Mouse (Mus musculus): Measurements from ENCODE around the gene Pola1. TPM values are rescaled to one million over a fixed set of nuclear protein-coding genes. Genes with fewer than 3 reads are reported as not detected.
A peak's percentile ranks its signal among the peaks of the same experiment; 100 is the strongest.

Pola1 gene
- polyA plus RNA-seq, 1 experiment, result 1.7 TPM

GRCm38 (mm10) chrX:93295819-93296218 is 336.1 kb downstream of the Pola1 start:
- Histone ChIP-seq H3K27ac (ENCODE audit: insufficient read depth, low read length) (peak overlapping the region; percentile 40; the same call in 1 of the 2 replicates), H3K4me1 (ENCODE audit: control insufficient read depth, insufficient read depth, low read length) (no peaks in the 10 kb centered on the region), H3K4me3 (ENCODE audit: insufficient read depth, low read length) (no peak overlapping the region)
- TF ChIP-seq CTCF (IDR thresholded peaks at IDR 0.05; ENCODE audit: extremely low read depth, insufficient read depth, low read length) (no peak), POLR2A (IDR thresholded peaks at IDR 0.05; ENCODE audit: extremely low read depth, insufficient read depth, low read length) (no peak)

GRCm38 (mm10) chrX:93294736-93295490 is 337.0 kb downstream of the Pola1 start:
- TF ChIP-seq CTCF (IDR thresholded peaks at IDR 0.05; ENCODE audit: extremely low read depth, insufficient read depth, low read length), result no peak
- TF ChIP-seq POLR2A (IDR thresholded peaks at IDR 0.05; ENCODE audit: extremely low read depth, insufficient read depth, low read length), result no peak
- Histone ChIP-seq H3K27ac (ENCODE audit: insufficient read depth, low read length) (no peak overlapping the region; the same call in 1 of the 2 replicates), H3K4me3 (ENCODE audit: insufficient read depth, low read length) (no peak overlapping the region), H3K4me1 (ENCODE audit: control insufficient read depth, insufficient read depth, low read length) (no peaks in the 10 kb centered on the region)

- Histone ChIP-seq H3K27ac (ENCODE audit: insufficient read depth, low read length) (no peak overlapping the region), H3K4me3 (ENCODE audit: insufficient read depth, low read length) (no peak overlapping the region), H3K4me1 (ENCODE audit: control insufficient read depth, insufficient read depth, low read length) (no peaks in the 10 kb centered on the region)
- TF ChIP-seq POLR2A (IDR thresholded peaks at IDR 0.05; ENCODE audit: extremely low read depth, insufficient read depth, low read length), result no peak
- no peak for TF ChIP-seq CTCF (IDR thresholded peaks at IDR 0.05; ENCODE audit: extremely low read depth, insufficient read depth, low read length)
Measured at GRCm38 (mm10) chrX:93292031-93292430, 339.9 kb downstream of the Pola1 start.

GRCm38 (mm10) chrX:93289851-93290380 is 342.0 kb downstream of the Pola1 start:
- no peak for TF ChIP-seq POLR2A (IDR thresholded peaks at IDR 0.05; ENCODE audit: extremely low read depth, insufficient read depth, low read length)
- no peak for TF ChIP-seq CTCF (IDR thresholded peaks at IDR 0.05; ENCODE audit: extremely low read depth, insufficient read depth, low read length)
- Histone ChIP-seq H3K27ac (ENCODE audit: insufficient read depth, low read length) (peak overlapping the region; percentile 13; the same call in 1 of the 2 replicates), H3K4me3 (ENCODE audit: insufficient read depth, low read length) (peak overlapping the region; percentile 39)

GRCm38 (mm10) chrX:93289076-93289475 is 342.9 kb downstream of the Pola1 start:
- no peak for TF ChIP-seq CTCF (IDR thresholded peaks at IDR 0.05; ENCODE audit: extremely low read depth, insufficient read depth, low read length)
- peak overlapping the region; percentile 13; the same call in 1 of the 2 replicates for H3K27ac ChIP-seq (ENCODE audit: insufficient read depth, low read length)
- no peaks in the 10 kb centered on the region for H3K4me1 ChIP-seq (ENCODE audit: control insufficient read depth, insufficient read depth, low read length)
- peak overlapping the region; percentile 39; the same call in 1 of the 2 replicates for H3K4me3 ChIP-seq (ENCODE audit: insufficient read depth, low read length)

More at GRCm38 (mm10) chrX:93289851-93290380, 342.0 kb downstream of the Pola1 start:
- H3K4me1 ChIP-seq (ENCODE audit: control insufficient read depth, insufficient read depth, low read length), result no peaks in the 10 kb centered on the region

GRCm38 (mm10) chrX:93288339-93288738 is 343.6 kb downstream of the Pola1 start:
- Histone ChIP-seq H3K27ac (ENCODE audit: insufficient read depth, low read length) (no peak overlapping the region), H3K4me1 (ENCODE audit: control insufficient read depth, insufficient read depth, low read length) (no peaks in the 10 kb centered on the region), H3K4me3 (ENCODE audit: insufficient read depth, low read length) (peak overlapping the region; percentile 39; the same call in 1 of the 2 replicates)
- TF ChIP-seq CTCF (IDR thresholded peaks at IDR 0.05; ENCODE audit: extremely low read depth, insufficient read depth, low read length) (no peak), POLR2A (IDR thresholded peaks at IDR 0.05; ENCODE audit: extremely low read depth, insufficient read depth, low read length) (no peak)

- H3K4me3 ChIP-seq (ENCODE audit: insufficient read depth, low read length), result peak within 1 kb of the TSS; percentile 43
- 0 out of 2 replicates have a peak within 1 kb of the TSS, but pooled peaks have one; percentile 17 for H3K27ac ChIP-seq (ENCODE audit: insufficient read depth, low read length)
- TF ChIP-seq CTCF (IDR thresholded peaks at IDR 0.05; ENCODE audit: extremely low read depth, insufficient read depth, low read length), result no peak
- peak; percentile 76 for TF ChIP-seq POLR2A (IDR thresholded peaks at IDR 0.05; ENCODE audit: extremely low read depth, insufficient read depth, low read length)
- H3K4me1 ChIP-seq (ENCODE audit: control insufficient read depth, insufficient read depth, low read length), result no peaks in the 10 kb centered on the region
Measured at GRCm38 (mm10) chrX:93286291-93286893, 345.6 kb downstream of the Pola1 start, which contains the start of gene Arx. Gene Arx, plus strand, starts transcription at chrX:93286445.

GRCm38 (mm10) chrX:93285091-93285490 is 346.9 kb downstream of the Pola1 start:
- H3K4me1 ChIP-seq (ENCODE audit: control insufficient read depth, insufficient read depth, low read length), result no peaks in the 10 kb centered on the region
- no peak overlapping the region for H3K4me3 ChIP-seq (ENCODE audit: insufficient read depth, low read length)
- no peak overlapping the region for H3K27ac ChIP-seq (ENCODE audit: insufficient read depth, low read length)
- TF ChIP-seq CTCF (IDR thresholded peaks at IDR 0.05; ENCODE audit: extremely low read depth, insufficient read depth, low read length) (no peak), POLR2A (IDR thresholded peaks at IDR 0.05; ENCODE audit: extremely low read depth, insufficient read depth, low read length) (no peak)

GRCm38 (mm10) chrX:93281756-93282155 is 350.2 kb downstream of the Pola1 start:
- no peak overlapping the region; the same call in 1 of the 2 replicates for H3K4me3 ChIP-seq (ENCODE audit: insufficient read depth, low read length)
- no peaks in the 10 kb centered on the region for H3K4me1 ChIP-seq (ENCODE audit: control insufficient read depth, insufficient read depth, low read length)
- TF ChIP-seq CTCF (IDR thresholded peaks at IDR 0.05; ENCODE audit: extremely low read depth, insufficient read depth, low read length) (no peak), POLR2A (IDR thresholded peaks at IDR 0.05; ENCODE audit: extremely low read depth, insufficient read depth, low read length) (no peak)
- no peak overlapping the region for H3K27ac ChIP-seq (ENCODE audit: insufficient read depth, low read length)
